Comparison of ENCODE assay signal across 8 mouse cellular contexts in genomic region chrX:152341496-152341895, GRCm38 (mm10). TPM values are rescaled to one million over a fixed set of nuclear protein-coding genes. Genes with fewer than 3 reads are reported as not detected.
DNase-seq lines count a peak whose midpoint lies in the region; ATAC-seq and TF ChIP-seq lines count a peak whose summit lies in the region.

No protein-coding gene starts in this region.

- peak overlapping the region; percentile 89 for H3K9ac ChIP-seq in heart, embryonic 12.5 days
- H3K9ac ChIP-seq in intestine, embryonic 14.5 days (ENCODE audit: low read length) = peak overlapping the region; percentile 65
- H3K9ac ChIP-seq in midbrain, embryonic 15.5 days = peak overlapping the region; percentile 69

- no peaks in the 10 kb centered on the region for H3K9me3 ChIP-seq in heart, embryonic 12.5 days (replicated peaks)
- H3K9me3 ChIP-seq in E14TG2a.4 (ENCODE audit: low read length) = no peaks in the 10 kb centered on the region
- no peaks in the 10 kb centered on the region for H3K9me3 ChIP-seq in intestine, embryonic 14.5 days (ENCODE audit: control insufficient read depth, low read length)
- H3K9me3 ChIP-seq in midbrain, embryonic 15.5 days = no peaks in the 10 kb centered on the region

- 20% methylated on average over 11 of the region's 11 CpGs for WGBS in heart, embryonic 12.5 days
- WGBS in intestine, embryonic 14.5 days = 24% methylated on average over 11 of the region's 11 CpGs
- WGBS in midbrain, embryonic 15.5 days = 30% methylated on average over 11 of the region's 11 CpGs

- peak overlapping the region; percentile 84 for H3K27ac ChIP-seq in heart, embryonic 12.5 days (ENCODE audit: poor library complexity, severe bottlenecking)
- peak overlapping the region; percentile 26 for H3K27ac ChIP-seq in cortical plate, adult 2 months (ENCODE audit: insufficient read depth, low read length)
- peak overlapping the region; percentile 86; the same call in 1 of the 2 replicates for H3K27ac ChIP-seq in intestine, embryonic 14.5 days (ENCODE audit: low read depth)
- H3K27ac ChIP-seq in midbrain, embryonic 15.5 days = peak overlapping the region; percentile 89

- peaks cover 69% of the 10 kb centered on the region for H3K27me3 ChIP-seq in heart, embryonic 12.5 days (replicated peaks)
- H3K27me3 ChIP-seq in E14TG2a.4 (ENCODE audit: insufficient read depth, low read length) = no peaks in the 10 kb centered on the region
- H3K27me3 ChIP-seq in intestine, embryonic 14.5 days (replicated peaks; ENCODE audit: control insufficient read depth, insufficient read depth, low read length) = peaks cover 11% of the 10 kb centered on the region
- peaks cover 38% of the 10 kb centered on the region for H3K27me3 ChIP-seq in midbrain, embryonic 15.5 days (replicated peaks)

- TF ChIP-seq POLR2A in cortical plate, adult 2 months (IDR thresholded peaks at IDR 0.05; ENCODE audit: extremely low read depth, insufficient read depth, low read length) = no peak

- peak overlapping the region; percentile 70 for H3K4me3 ChIP-seq in heart, embryonic 12.5 days
- peak overlapping the region; percentile 81 for H3K4me3 ChIP-seq in E14TG2a.4 (replicated peaks; ENCODE audit: low read length)
- peak overlapping the region; percentile 72 for H3K4me3 ChIP-seq in cortical plate, adult 2 months (ENCODE audit: insufficient read depth, low read length)
- peak overlapping the region; percentile 47 for H3K4me3 ChIP-seq in intestine, embryonic 14.5 days (ENCODE audit: low read depth, low read length)
- H3K4me3 ChIP-seq in midbrain, embryonic 15.5 days = peak overlapping the region; percentile 58

- no peak for DNase-seq in heart, adult 18-20 months
- DNase-seq in intestine, embryonic 14.5 days (ENCODE audit: low spot score) = no peak
- DNase-seq in gastrocnemius, postnatal 10 days = no peak
- DNase-seq in thymus, adult 18-20 months = no peak

- H3K4me2 ChIP-seq in heart, embryonic 12.5 days = peak overlapping the region; percentile 67
- H3K4me2 ChIP-seq in intestine, embryonic 14.5 days (ENCODE audit: low read length) = peak overlapping the region; percentile 50
- peak overlapping the region; percentile 60 for H3K4me2 ChIP-seq in midbrain, embryonic 15.5 days

- ATAC-seq in heart, embryonic 12.5 days (ENCODE audit: insufficient number of reproducible peaks, low FRiP score) = no peak
- no peak for ATAC-seq in intestine, embryonic 14.5 days (replicated peaks; ENCODE audit: low FRiP score, low TSS enrichment, low read depth)
- ATAC-seq in midbrain, embryonic 15.5 days (replicated peaks) = no peak

- no peak for TF ChIP-seq CTCF in E14TG2a.4 (conservative IDR thresholded peaks at IDR 0.05; ENCODE audit: low read length)
- TF ChIP-seq CTCF in cortical plate, adult 2 months (IDR thresholded peaks at IDR 0.05; ENCODE audit: extremely low read depth, insufficient read depth, low read length) = no peak

- H3K4me1 ChIP-seq in heart, embryonic 12.5 days (replicated peaks) = peaks cover 12% of the 10 kb centered on the region; the same call in 1 of the 2 replicates
- peaks cover 15% of the 10 kb centered on the region for H3K4me1 ChIP-seq in E14TG2a.4 (replicated peaks; ENCODE audit: low read depth, low read length)
- peaks cover 4% of the 10 kb centered on the region; the same call in 1 of the 2 replicates for H3K4me1 ChIP-seq in cortical plate, adult 2 months (ENCODE audit: control insufficient read depth, insufficient read depth, low read length)
- 0 out of 2 replicates have a peak, but pooled peaks cover 6% of the 10 kb centered on the region for H3K4me1 ChIP-seq in intestine, embryonic 14.5 days (replicated peaks; ENCODE audit: control insufficient read depth, insufficient read depth, low read length)
- H3K4me1 ChIP-seq in midbrain, embryonic 15.5 days = peaks cover 30% of the 10 kb centered on the region

- peaks cover 28% of the 10 kb centered on the region for H3K36me3 ChIP-seq in heart, embryonic 12.5 days
- peaks cover 33% of the 10 kb centered on the region for H3K36me3 ChIP-seq in E14TG2a.4 (ENCODE audit: insufficient read depth, low read length)
- peaks cover 18% of the 10 kb centered on the region for H3K36me3 ChIP-seq in intestine, embryonic 14.5 days (ENCODE audit: control insufficient read depth, insufficient read depth, low read length)
- H3K36me3 ChIP-seq in midbrain, embryonic 15.5 days (replicated peaks) = 0 out of 2 replicates have a peak, but pooled peaks cover 2% of the 10 kb centered on the region

RNA-seq across cellular contexts. Expression of gene Tspyl2, which starts 0.7 kb away (rescaled TPM):
- 19.5 and 22.3 TPM in 2 replicates for polyA plus RNA-seq in heart, embryonic 12.5 days (2016; fragmentation: Nextera tagmentation; extraction: Ambion mirVana)
- total RNA-seq in heart, adult 18-20 months (2021) = 10 to 100 TPM in 1 of 2 experiments, 1 to 10 TPM in 1; 9.4 to 14.8 TPM
- 163 and 184 TPM in 2 replicates for polyA plus RNA-seq in cortical plate, adult 2 months (2012; rRNA removed)
- 23.4 and 23.5 TPM in 2 replicates for polyA plus RNA-seq in intestine, embryonic 14.5 days (2014; fragmentation: Nextera tagmentation; extraction: Ambion mirVana)
- 58.7 and 60.4 TPM in 2 replicates for polyA plus RNA-seq in midbrain, embryonic 15.5 days (2015; fragmentation: Nextera tagmentation; extraction: Ambion mirVana)
- total RNA-seq in gastrocnemius, postnatal 10 days (2021) = 10 to 100 TPM; 12.3 to 17.8 TPM

RNA-seq across cellular contexts. Expression of gene Kantr, which starts 14.2 kb away (rescaled TPM):
- 8.8 and 10.9 TPM in 2 replicates for polyA plus RNA-seq in heart, embryonic 12.5 days (2016; fragmentation: Nextera tagmentation; extraction: Ambion mirVana)
- total RNA-seq in heart, adult 18-20 months (2021) = 1 to 10 TPM; 2.7 to 5.7 TPM
- polyA plus RNA-seq in cortical plate, adult 2 months (2012; rRNA removed) = 35.6 and 38.6 TPM in 2 replicates
- polyA plus RNA-seq in intestine, embryonic 14.5 days (2014; fragmentation: Nextera tagmentation; extraction: Ambion mirVana) = 14.9 and 18.5 TPM in 2 replicates
- polyA plus RNA-seq in midbrain, embryonic 15.5 days (2015; fragmentation: Nextera tagmentation; extraction: Ambion mirVana) = 33.3 and 38.9 TPM in 2 replicates
- total RNA-seq in gastrocnemius, postnatal 10 days (2021) = 1 to 10 TPM; 2.7 to 4.3 TPM

RNA-seq across cellular contexts. Expression of gene Gpr173, which starts 27.0 kb away (rescaled TPM):
- 2.9 and 3.4 TPM in 2 replicates for polyA plus RNA-seq in heart, embryonic 12.5 days (2016; fragmentation: Nextera tagmentation; extraction: Ambion mirVana)
- under 1 TPM; 0.51 to 0.74 TPM for total RNA-seq in heart, adult 18-20 months (2021)
- 8.7 and 8.8 TPM in 2 replicates for polyA plus RNA-seq in cortical plate, adult 2 months (2012; rRNA removed)
- 3.9 and 4.2 TPM in 2 replicates for polyA plus RNA-seq in intestine, embryonic 14.5 days (2014; fragmentation: Nextera tagmentation; extraction: Ambion mirVana)
- 11.1 and 13.6 TPM in 2 replicates for polyA plus RNA-seq in midbrain, embryonic 15.5 days (2015; fragmentation: Nextera tagmentation; extraction: Ambion mirVana)
- total RNA-seq in gastrocnemius, postnatal 10 days (2021) = 1 to 10 TPM; 2.2 to 3.3 TPM

Comparison
In these comparisons a context has a peak if more than half of its experiments do, and no peak if none do; other contexts are left out.
1. H3K27ac ChIP-seq: peak in every context shown above with its lines; median percentile 89 in midbrain, embryonic 15.5 days; 86 in intestine, embryonic 14.5 days; 84 in heart, embryonic 12.5 days; 26 in cortical plate, adult 2 months.